Mouse (Mus musculus) macrophage (primary cell): ENCODE results near the gene Hook1. TPM values are rescaled to one million over a fixed set of nuclear protein-coding genes. Genes with fewer than 3 reads are reported as not detected.

Experiments
- H3K27ac ChIP-seq: fragments of 350-480 bp; formaldehyde crosslinking; 2 replicates; pipeline ENCODE4 v1.9.0; 2021
- H3K36me3 ChIP-seq: fragments of 350-480 bp; formaldehyde crosslinking; 2 replicates; pipeline ENCODE4 v1.9.0; 2021; ENCODE audit errors: inconsistent target
- H3K4me3 ChIP-seq: fragments of 350-480 bp; formaldehyde crosslinking; 2 replicates; pipeline ENCODE4 v1.9.0; 2021; ENCODE audit errors: inconsistent target
- H3K79me2 ChIP-seq: fragments of 350-480 bp; formaldehyde crosslinking; 2 replicates; pipeline ENCODE4 v1.9.0; 2021; ENCODE audit errors: inconsistent target
- WGBS: methylation state at CpG from one replicate; pipeline ENCODE4 v1.1.7; 2026; ENCODE audit warnings: inconsistent platforms; ENCODE audit not compliant: missing documents; 5-methylcytosine and 5-hydroxymethylcytosine counted together
- polyA plus RNA-seq: library from polyadenylated mRNA; stranded (reverse); fragments of 250-400 nt; gene quantifications from 3 replicates; pipeline ENCODE4 v1.2.4, GENCODE M21; 2018; ENCODE audit warnings: inconsistent platforms

The Hook1 gene
- polyA plus RNA-seq, 1 experiment from 2014 or later = 0.23 TPM

- Histone ChIP-seq H3K27ac (no peak overlapping the region), H3K36me3 (no peaks in the 10 kb centered on the region), H3K4me3 (no peak overlapping the region), H3K79me2 (no peaks in the 10 kb centered on the region)
Measured at GRCm38 (mm10) chr4:96022803-96023202, 55.8 kb downstream of the Hook1 start.

- Histone ChIP-seq H3K27ac (no peak overlapping the region), H3K4me3 (no peak overlapping the region), H3K36me3 (no peaks in the 10 kb centered on the region), H3K79me2 (no peaks in the 10 kb centered on the region)
- WGBS = 100% methylated on average over 1 of the region's 1 CpGs
Measured at GRCm38 (mm10) chr4:96028412-96028811, 61.4 kb downstream of the Hook1 start.

- WGBS = 96% methylated on average over 2 of the region's 2 CpGs
- Histone ChIP-seq H3K27ac (no peak overlapping the region), H3K79me2 (no peaks in the 10 kb centered on the region), H3K36me3 (no peaks in the 10 kb centered on the region), H3K4me3 (no peak overlapping the region)
Measured at GRCm38 (mm10) chr4:96060106-96060505, 93.1 kb downstream of the Hook1 start.

GRCm38 (mm10) chr4:96062045-96062444, 95.0 kb downstream of the Hook1 start:
- WGBS = 63% methylated on average over 2 of the region's 2 CpGs
- H3K79me2 ChIP-seq = no peaks in the 10 kb centered on the region
- H3K27ac ChIP-seq = no peak overlapping the region
- no peak overlapping the region for H3K4me3 ChIP-seq
- H3K36me3 ChIP-seq = no peaks in the 10 kb centered on the region

Other genes starting within 250 kb of the Hook1 start
- not detected in 3 replicates for gene Cyp2j13, start 110.3 kb downstream of the Hook1 start, polyA plus RNA-seq
- not detected in 3 replicates for gene Cyp2j12, start 173.9 kb downstream of the Hook1 start, polyA plus RNA-seq